ENCODE assay signal across 8 mouse cellular contexts in genomic region chr2:168765065-168765681, GRCm38 (mm10). TPM values are rescaled to one million over a fixed set of nuclear protein-coding genes. Genes with fewer than 3 reads are reported as not detected.
DNase-seq lines count a peak whose midpoint lies in the region; ATAC-seq lines count a peak whose summit lies in the region.

No protein-coding gene starts in this region.

- H3K4me2 ChIP-seq in hindbrain, embryonic 12.5 days (replicated peaks), result peak overlapping the region; percentile 86

- H3K4me1 ChIP-seq in forebrain, embryonic 10.5 days, result peaks cover 75% of the 10 kb centered on the region
- peaks cover 43% of the 10 kb centered on the region for H3K4me1 ChIP-seq in hindbrain, embryonic 12.5 days
- peaks cover 52% of the 10 kb centered on the region for H3K4me1 ChIP-seq in limb, embryonic 10.5 days

- WGBS in forebrain, embryonic 10.5 days, result under 1% methylated on average over 32 of the region's 32 CpGs
- WGBS in hindbrain, embryonic 12.5 days, result under 1% methylated on average over 32 of the region's 32 CpGs
- under 1% methylated on average over 32 of the region's 32 CpGs for WGBS in limb, embryonic 10.5 days

- H3K9me3 ChIP-seq in forebrain, embryonic 10.5 days, result no peaks in the 10 kb centered on the region
- H3K9me3 ChIP-seq in hindbrain, embryonic 12.5 days (replicated peaks), result no peaks in the 10 kb centered on the region
- H3K9me3 ChIP-seq in limb, embryonic 10.5 days (replicated peaks), result no peaks in the 10 kb centered on the region

- DNase-seq in urinary bladder, postnatal 25 days (ENCODE audit: low spot score), result peak; percentile 46
- no peak for DNase-seq in urinary bladder, postnatal 10 days (ENCODE audit: low spot score)
- DNase-seq in forebrain, embryonic 10.5 days (ENCODE audit: extremely low spot score, low spot score), result peak; percentile 81
- peak; percentile 87 for DNase-seq in limb, embryonic 10.5 days (ENCODE audit: low spot score)
- peak; percentile 78 for DNase-seq in mesoderm, embryonic 11.5 days (ENCODE audit: low read depth, low spot score)
- peak; percentile 78 for DNase-seq in testis, postnatal 10 days (ENCODE audit: low spot score)

- H3K27me3 ChIP-seq in forebrain, embryonic 10.5 days (ENCODE audit: poor library complexity, severe bottlenecking), result peaks cover 32% of the 10 kb centered on the region
- peaks cover 44% of the 10 kb centered on the region for H3K27me3 ChIP-seq in hindbrain, embryonic 12.5 days
- H3K27me3 ChIP-seq in limb, embryonic 10.5 days (ENCODE audit: low read depth, poor library complexity, severe bottlenecking), result peaks cover 17% of the 10 kb centered on the region

- peak; percentile 38 for ATAC-seq in hindbrain, embryonic 12.5 days (ENCODE audit: low FRiP score)
- no peak for ATAC-seq in frontal cortex, adult (ENCODE audit: low TSS enrichment)

- peaks cover 2% of the 10 kb centered on the region for H3K36me3 ChIP-seq in forebrain, embryonic 10.5 days (replicated peaks)
- H3K36me3 ChIP-seq in hindbrain, embryonic 12.5 days, result no peaks in the 10 kb centered on the region
- peaks cover 8% of the 10 kb centered on the region for H3K36me3 ChIP-seq in limb, embryonic 10.5 days

- H3K4me3 ChIP-seq in forebrain, embryonic 10.5 days, result peak overlapping the region; percentile 90
- peak overlapping the region; percentile 59 for H3K4me3 ChIP-seq in hindbrain, embryonic 12.5 days
- H3K4me3 ChIP-seq in limb, embryonic 10.5 days, result peak overlapping the region; percentile 76

- H3K27ac ChIP-seq in forebrain, embryonic 10.5 days, result peak overlapping the region; percentile 96
- peak overlapping the region; percentile 32 for H3K27ac ChIP-seq in hindbrain, embryonic 12.5 days
- H3K27ac ChIP-seq in limb, embryonic 10.5 days, result peak overlapping the region; percentile 98

- H3K9ac ChIP-seq in hindbrain, embryonic 12.5 days, result peak overlapping the region; percentile 65

RNA-seq across cellular contexts. Expression of gene Sall4, which starts 2.6 kb away (rescaled TPM):
- polyA plus RNA-seq in forebrain, embryonic 10.5 days (2016; fragmentation: Nextera tagmentation; extraction: Ambion mirVana), result 35.3 and 39.1 TPM in 2 replicates
- polyA plus RNA-seq in hindbrain, embryonic 12.5 days (2016; fragmentation: Nextera tagmentation; extraction: Ambion mirVana), result 2.3 and 3.2 TPM in 2 replicates
- polyA plus RNA-seq in limb, embryonic 10.5 days (2016; fragmentation: Nextera tagmentation; extraction: Ambion mirVana), result 26.8 and 53.3 TPM in 2 replicates

RNA-seq across cellular contexts. Expression of gene Atp9a, which starts 23.0 kb away (rescaled TPM):
- 8.7 and 9.0 TPM in 2 replicates for polyA plus RNA-seq in forebrain, embryonic 10.5 days (2016; fragmentation: Nextera tagmentation; extraction: Ambion mirVana)
- 50.8 and 54.2 TPM in 2 replicates for polyA plus RNA-seq in hindbrain, embryonic 12.5 days (2016; fragmentation: Nextera tagmentation; extraction: Ambion mirVana)
- polyA plus RNA-seq in limb, embryonic 10.5 days (2016; fragmentation: Nextera tagmentation; extraction: Ambion mirVana), result 4.9 and 6.5 TPM in 2 replicates

Comparison
In these comparisons a context has a peak if more than half of its experiments do, and no peak if none do; other contexts are left out.
1. H3K27ac ChIP-seq: peak in every context shown above with its lines; median percentile 98 in limb, embryonic 10.5 days; 96 in forebrain, embryonic 10.5 days; 32 in hindbrain, embryonic 12.5 days.